Mouse (Mus musculus) lung, adult 18-20 months (tissue): Measurements from ENCODE around the gene Chtop.
A peak's percentile ranks its signal among the peaks of the same experiment; 100 is the strongest.

Experiments used
- DNase-seq, 2 experiments: peaks; one replicate each; pipeline ENCODE4 v3.0.0; 2022; ENCODE audit warnings: mixed read lengths in 2 of 2

The Chtop gene

DNA sequence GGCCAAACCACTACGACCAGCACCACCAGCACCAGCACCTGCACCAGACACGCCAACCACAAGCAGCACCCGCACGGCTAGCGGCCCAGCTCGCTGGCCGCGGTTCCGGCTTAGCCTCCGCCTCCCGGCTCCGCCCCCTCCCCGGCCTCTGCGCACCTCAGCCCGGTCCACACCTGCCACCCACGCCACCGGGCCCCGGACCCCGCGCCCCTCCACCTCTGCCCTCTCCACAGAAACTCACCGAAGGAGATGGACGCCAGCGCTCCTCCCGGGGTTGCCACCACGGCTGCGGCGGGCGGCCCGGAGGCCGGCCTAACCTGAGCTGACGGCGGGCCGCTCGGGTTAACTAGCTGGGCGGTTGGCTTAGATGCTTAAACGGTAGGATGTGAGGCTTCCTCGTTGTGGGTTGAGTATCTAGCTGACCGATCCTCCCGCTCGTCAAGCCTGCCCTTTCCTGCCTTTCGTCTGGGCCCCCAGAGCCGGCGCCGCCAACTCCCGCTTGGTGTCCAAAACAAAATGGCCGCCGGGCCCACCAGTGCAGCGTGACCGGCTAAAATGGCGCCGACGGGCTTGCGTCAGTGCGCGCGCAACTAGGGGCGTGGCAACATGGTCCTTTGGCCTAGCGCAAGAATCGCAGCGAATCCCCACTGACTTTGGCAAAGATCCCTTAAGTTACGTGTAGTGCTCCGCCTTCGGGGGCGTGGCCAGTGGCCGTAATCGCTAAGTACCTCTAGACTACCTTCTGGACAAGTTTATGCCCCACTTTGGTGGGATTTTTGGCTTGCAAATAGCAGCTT, at the start of gene Chtop:
TSS of gene Chtop (minus strand) at position 549 of the 797 bp plus-strand sequence.
- DNase-seq, result peak; percentile 99 to 100

DNA sequence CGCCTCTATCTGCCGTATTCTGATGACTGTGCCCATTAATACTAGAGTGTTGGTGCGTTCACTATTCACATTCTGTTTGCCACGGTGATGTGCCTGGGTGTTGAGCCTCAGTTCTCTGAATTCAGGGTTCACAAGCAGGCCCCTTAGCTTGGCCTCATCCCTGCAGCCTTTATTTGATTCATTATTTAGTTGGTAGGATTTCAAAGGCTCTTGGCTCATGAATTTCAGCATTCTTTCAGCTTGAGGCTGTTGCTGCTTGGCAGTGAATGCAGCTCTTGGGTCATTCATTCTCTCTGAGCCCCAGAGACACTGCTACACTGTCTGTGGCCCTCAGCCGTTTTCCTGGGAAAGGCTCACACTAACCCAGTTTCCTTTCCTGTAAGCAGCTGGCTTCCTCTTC, 46.7 kb upstream of the Chtop start:
- no peak for DNase-seq

DNA sequence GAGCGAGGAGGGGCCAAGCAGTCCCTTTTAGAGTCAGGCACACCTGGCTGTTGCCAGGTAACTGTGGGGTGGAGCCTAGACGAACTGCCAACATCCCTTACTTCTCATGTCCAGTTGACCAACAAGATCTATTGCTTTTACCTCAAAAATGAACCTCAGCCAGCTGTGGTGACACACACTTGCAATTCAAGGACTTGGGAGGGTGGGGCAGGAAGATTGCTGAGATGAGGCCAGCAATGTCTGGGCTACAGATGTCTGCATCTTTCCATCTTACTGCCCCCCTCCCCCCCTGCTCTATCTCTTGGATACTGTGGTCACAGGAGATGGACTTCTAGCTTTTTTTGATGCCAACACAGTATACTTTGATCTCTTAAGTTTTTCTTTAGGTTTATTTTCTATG, 42.9 kb upstream of the Chtop start:
- DNase-seq, result no peak

DNA sequence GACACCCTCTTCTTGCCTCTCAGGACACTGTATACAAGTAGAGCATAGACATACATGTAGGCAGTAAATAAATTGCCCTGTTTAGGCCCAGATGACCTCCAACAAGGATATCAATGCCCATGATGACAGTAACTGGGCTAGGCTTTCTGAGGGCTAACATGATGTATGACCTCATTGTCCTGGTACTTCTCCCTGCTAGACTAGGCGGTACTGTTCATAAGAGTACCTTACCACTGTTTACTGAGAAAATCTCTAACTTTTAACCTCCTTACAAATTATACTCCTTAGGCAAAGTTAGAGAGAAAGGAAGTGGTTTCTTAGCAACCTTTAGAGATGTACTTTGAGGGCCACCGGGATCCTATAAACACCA, 41.1 kb upstream of the Chtop start:
- DNase-seq, result no peak

DNA sequence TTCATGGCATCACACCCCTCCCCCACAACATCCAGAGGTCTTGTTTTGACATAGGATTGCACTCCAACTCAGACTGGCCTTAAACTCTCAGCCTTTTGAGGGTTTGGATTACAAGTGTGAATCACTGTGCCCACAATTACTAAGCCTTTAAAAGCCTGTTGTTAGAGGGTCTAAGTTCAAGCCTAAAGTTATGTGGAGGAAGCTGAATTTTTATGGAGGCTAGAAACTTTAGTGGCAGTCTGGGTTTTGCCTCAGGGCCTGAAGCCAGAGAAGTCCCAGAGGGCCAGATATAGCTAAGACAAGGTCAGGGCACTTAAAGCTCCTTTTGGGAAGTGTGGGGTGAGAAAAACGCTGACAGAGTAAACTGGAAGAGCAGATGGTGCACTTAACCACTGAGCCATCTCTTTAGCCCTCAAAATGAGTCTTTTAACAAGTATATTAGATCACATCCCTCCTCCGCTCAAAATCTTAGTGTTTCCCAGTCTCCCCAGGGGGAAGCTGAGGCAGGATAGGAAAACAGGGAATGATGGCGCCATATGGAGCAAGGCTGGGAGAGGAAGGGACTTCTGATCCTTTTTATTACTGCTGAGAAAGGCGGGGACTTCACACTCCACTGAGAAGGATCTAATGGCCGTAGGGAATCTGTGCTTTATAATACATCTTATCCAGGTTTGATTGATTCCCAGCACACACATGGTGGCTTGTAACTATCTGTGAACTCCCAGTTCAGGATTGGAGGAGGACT, 40.5 kb upstream of the Chtop start:
- DNase-seq, result no peak

DNA sequence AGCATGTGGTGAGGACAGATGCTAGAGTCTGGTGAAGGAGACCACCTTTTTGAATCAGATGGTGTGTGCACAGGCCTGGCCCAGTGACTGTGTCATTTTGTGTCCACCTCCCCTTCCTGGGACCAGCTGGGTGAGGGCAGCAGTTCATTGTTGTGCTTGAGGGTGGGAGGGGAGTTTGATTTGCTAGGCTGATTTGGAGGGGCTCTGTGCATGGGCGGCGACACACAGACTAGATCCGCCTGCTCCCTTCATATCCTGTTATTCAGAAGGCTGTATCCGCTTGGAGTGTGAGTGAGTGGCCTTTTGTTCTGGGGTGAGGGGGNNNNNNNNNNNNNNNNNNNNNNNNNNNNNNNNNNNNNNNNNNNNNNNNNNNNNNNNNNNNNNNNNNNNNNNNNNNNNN, 31.6 kb upstream of the Chtop start:
- DNase-seq, result peak; percentile 63 to 80

DNA sequence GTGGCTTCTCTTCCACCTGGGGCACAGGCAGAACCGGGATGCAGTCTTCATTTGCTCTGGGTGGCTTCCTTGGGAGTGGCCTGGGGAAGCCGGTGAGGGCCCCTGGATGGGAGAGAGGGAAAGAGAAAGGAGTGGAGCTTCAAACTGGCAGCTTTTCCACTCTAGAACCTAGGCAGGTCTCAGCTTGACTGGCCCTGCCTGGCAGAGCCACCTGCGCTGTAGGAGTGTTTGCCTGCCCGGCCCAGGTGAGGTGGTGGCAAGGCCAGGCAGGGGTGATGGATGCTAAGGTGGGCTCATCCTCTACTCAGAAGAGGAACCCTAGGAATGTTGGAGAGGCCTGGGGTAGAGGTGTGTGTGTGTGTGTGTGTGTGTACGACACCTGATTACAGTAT, 28.6 kb upstream of the Chtop start:
- no peak for DNase-seq

DNA sequence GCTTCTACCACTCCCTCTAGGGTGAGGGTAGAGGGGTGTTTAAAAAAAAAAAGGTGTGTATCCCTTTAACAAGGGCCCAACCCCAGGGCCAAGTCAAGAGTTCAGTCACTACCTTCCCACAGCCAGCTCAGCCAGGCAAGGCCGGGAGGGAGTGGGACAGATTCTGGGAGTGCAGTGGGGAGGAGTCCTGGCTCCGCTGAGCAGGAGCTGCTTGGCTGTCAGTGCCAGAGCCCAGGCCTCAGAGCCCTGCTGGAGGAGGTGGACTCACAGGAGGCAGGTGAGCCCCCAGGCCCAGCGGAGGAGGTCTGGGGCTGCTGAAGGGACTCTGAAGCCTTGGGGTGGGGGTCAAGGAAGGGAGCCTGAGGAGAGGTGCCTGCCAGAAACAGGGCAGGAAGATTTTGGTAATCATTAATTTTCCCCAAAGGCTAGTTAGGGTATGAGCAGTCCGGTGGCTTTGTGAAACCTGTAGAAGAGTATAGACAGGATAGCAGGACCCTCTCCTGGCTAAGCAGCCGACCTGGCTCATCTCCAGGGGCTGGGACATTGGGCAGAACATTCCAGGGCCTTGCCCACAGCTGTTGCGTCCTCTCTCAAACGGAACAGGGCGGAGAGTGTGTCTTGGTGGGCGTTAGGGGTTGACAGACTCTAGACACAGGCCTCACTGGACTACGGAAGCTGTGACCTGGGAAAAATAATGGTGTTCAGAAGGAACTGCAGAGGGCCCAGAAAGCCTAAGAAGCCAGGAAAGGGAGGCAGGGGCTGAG, 28.0 kb upstream of the Chtop start, which contains the start of gene S100a16:
TSS of gene S100a16 (plus strand) at position 114 of the 764 bp plus-strand sequence.
- DNase-seq, result peak; percentile 88 to 90

DNA sequence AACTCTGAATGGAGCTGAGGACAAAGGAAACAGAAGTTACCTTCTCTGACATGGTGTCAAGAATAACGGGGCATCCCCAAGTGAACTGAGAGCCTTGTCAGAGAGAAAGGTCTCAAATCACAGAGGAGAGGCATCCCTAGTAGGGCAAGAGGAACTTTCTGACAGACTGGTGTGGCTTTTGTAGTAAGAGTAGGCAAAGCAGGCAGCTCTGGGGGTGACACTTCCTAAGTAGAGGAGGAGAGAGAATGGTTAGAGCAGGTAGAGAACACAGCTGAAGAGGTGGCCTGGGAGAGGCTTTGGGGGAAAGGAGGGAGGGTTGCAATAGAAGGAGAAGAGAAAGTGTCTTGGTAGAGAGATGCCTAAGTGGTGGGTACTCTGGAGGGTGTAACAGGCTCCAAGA, 26.1 kb upstream of the Chtop start:
- no peak for DNase-seq

DNA sequence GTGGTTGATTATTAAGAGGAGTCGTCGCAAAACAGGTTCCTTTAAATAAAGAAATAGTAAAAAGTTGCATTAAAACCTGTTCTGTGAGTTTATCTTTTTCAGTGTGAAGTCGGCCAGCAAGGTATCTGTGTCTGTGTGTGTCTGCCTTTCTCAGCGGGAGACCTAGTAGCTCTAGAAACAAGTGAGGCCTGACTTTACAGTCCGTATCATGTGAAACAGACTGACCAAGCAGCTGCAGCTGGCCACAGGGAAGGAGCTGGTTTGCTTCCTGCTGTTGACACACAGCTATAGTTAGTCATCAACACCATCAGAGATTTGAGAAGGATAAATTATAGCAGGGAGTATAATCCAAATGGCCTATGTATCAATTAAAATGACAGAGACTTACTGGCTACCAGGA, 22.4 kb upstream of the Chtop start:
- DNase-seq, result no peak

DNA sequence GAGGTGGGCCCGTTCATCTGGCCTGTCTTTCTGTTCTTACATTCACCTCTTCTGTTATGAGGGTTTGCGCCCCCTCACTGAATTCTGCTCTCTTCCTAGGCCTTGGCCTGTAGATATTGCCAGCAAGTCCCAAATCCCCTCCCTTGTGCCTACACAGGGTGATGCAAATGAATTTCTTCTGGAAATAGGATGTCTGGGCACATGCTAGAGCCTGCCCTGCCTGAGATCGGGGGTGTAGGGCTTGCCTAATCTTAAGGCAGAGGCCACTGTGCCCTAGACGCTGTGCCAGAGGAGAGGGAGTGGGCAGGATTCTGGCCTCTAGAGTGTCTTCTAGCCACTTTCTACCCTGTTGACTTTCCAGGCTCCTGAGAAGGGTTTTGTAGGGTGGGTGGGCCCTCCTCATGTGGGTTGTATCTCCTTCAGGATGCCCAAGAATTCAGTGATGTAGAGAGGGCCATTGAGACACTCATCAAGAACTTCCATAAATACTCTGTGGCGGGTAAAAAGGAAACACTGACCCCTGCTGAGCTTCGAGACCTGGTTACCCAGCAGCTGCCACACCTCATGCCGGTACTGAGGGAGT, 18.1 kb upstream of the Chtop start:
- no peak for DNase-seq

DNA sequence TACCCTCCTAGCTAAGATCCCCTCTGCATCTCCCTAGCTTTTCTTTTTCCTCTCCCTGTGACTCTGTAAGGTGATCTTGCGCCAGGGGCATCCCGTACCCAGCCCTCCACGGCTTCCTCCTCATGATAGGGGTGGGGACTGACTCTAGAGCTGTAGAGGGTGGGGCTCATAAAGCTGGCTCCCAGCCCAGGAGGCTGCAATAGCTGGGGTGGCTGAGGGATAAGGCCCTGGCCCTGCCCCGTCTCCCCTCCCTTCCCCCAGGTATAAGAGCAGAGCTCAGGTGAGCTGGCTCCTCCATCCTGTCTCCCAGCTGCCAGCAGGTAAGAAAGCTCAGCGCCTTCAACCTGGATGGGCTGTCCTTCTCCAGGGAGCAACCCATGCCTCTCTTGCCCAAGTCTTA, 17.3 kb upstream of the Chtop start, which contains the start of gene S100a14:
TSS of gene S100a14 (plus strand) at position 277 of the 400 bp plus-strand sequence.
- peak; percentile 83 to 89 for DNase-seq

DNA sequence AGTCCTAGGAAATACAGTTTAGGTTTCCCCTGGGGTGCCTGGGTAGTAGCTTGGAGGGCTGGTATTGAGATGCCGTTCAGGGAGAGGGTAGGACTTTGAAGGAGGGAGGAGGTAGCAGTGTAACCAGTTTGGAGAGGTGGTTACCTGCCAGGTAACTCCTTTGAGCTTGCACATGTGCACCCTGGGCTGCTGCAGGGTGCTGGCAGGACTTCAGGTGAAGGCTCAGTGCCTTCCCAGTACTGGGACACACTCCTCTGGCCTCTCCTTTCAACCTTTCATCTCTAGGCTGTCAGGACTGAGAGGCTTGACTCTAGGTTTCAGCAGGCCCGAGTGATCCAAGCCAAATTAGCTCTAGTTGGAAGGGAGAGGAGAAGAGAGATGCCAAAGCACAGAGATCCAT, 16.8 kb upstream of the Chtop start:
- DNase-seq, result no peak

DNA sequence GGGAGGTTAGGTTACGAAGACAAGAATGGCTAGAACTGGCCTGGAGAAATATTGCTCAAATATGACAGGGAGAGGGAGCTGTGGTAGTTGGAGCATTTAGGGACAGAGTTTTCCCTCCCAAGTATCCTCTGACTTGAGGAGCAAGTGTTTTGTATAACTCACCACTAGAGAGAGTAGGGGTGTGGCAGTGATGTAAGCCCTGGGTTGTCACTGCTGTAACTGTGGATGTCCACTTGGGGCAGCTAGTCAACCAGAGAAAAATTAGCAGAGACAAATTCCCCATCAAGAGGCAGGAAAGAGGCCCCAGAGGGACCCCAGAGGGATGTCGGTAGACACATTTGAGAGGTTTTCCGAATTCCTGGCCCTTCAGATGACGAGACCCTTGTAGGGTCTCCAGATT, 16.1 kb upstream of the Chtop start:
- peak; percentile 53 to 77 for DNase-seq

DNA sequence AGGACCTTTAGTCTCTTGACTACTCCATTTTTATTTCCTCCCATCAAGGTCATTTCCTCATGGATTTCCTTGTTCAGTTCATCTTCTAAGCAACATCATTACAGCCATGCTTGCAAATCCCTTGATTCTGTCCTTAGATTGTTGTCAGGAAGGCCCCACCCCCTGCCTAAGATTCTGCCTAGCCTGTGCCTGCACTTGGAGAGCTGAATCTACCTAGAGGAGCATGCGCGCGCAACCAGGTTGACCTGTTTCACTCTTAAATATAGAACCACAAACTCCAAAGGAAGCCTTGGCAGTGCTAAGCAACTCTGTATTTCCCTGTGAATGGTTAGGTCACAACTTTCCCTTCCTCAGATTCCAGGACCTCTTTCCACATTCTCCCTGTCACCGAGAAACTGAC, 8.4 kb upstream of the Chtop start:
- DNase-seq, result no peak

DNA sequence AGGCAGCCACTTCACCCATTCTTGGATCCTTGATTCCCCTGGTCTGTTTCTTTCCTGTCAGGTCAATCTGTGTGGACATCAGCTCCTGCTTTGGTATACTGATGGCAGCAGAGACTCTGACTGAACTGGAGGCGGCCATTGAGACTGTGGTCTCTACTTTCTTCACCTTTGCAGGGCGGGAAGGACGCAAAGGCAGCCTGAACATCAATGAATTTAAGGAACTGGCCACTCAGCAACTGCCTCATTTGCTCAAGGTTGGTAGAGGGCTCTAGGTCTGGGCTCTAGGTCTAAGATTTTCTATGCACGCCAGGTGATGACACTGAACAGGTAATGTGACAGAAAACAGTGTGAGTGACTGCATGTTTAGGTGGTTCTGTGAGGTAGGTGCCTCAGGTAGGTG, 6.5 kb upstream of the Chtop start:
- no peak for DNase-seq

DNA sequence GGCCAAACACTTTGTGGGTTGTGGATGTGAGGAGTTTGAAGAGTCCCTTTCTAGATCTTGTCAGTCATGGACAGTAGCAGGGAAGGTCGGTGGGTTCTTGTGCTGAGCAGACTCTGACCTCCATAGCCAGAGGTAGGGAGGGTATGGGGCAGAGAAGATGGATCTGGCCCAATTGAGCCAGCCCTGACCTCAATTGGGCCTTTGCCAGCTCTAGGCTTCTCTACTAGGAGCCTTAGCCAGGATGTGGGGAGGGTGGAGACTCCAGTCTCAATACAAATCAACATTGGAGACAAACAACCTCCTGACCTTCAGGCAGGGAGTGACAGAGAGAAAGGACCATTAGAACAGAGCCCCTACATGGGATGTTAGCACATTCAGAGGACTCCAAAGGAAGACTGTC, 5.9 kb upstream of the Chtop start:
- DNase-seq, result peak; percentile 65 to 80

DNA sequence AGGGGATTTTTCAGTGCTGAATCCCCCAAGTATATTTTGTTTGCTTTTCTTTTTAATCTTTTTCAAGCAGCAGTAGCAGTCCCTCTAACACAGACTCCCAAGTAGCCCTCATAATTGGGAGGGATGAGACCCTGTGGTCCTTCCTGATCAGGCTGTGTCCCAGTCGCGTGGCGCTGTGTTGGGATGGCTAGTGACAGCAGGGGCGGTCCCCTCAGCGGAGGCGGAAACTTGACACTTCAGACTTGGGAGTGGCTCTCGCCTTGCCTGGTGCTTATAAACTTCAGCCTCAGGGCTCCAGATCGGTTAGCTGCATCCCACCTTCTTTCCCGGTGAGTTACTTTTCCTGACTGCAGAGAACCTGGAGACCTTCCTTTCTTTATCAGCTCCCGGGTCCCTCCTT, 5.4 kb upstream of the Chtop start:
- peak; percentile 88 to 90 for DNase-seq

DNA sequence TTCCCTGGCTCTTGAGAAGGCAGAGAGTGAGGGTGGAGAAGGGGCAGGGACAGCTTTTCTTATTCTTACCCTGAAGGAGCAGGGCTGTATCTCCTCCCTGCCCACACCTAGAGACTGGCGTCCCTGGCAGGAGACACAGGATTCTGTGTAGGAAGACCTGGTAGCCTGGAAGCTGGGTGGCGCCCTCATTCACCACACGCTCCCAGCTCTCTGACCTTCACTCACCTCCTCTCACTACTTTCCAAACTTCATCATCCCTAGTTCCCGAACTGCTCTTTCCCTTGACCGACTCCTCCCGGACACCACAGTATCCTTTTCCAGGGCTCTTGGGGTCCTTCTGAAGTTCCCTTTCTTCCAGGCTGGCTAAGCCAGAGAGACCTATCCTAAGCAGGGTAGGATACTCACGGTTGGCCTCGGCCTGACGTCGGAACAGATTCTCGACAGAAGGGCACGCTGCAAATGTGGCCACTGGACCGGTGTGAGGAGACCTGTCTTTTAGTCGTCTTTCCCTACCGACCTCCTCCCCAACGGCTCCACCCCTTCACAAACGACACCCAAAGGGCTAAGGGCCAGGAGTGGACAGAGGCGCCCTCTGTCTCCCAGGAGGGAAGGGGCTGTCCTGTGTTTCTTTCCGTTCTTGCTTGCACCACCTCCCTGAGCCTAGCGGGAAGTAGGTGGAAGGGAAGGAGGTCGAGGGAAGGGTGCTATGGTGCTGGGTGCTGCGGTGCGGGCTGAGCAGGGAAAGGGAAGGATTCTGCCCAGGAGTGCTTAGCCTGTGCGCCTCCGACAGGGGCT, 4.7 kb upstream of the Chtop start, which contains the start of the genes S100a1 and S100a13:
TSS of gene S100a1 (minus strand) at position 597 of the 795 bp plus-strand sequence.
TSS of gene S100a13 (plus strand) at position 640 of the 795 bp plus-strand sequence.
- peak; percentile 90 to 93 for DNase-seq

DNA sequence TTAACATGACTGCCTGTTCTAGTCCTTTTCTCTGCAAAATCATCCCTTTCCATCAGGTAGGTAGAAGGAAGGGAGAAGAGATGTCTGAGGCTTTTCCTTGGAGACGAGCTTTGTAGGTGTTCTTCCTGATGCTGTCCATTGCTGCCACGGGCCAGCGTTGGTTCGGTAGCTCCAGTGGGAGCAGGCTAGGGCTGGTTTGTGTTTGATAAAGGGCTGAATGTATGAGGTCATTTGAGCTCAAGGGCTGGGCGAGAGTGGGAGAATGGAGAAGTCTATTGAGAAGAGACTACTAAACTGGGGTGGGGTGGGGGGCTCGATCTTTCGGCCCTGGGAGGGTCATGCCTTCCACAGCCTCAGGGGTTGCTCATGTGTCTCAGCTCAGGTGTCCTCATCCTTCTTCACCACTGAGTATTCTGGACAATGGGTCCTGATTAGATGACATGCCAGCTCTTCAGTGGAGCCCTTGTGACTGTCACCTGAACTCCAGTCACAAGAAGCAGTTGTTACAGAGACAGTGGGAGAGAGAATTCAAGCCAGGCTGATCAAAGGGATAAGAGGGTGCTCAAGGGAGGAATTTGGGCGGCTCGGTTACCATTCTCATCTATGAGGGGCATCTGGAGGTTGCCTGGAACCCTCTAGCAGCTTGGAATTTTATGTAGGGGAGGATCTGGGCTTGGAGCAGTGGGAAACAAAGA, 3.8 kb upstream of the Chtop start:
- DNase-seq, result no peak

DNA sequence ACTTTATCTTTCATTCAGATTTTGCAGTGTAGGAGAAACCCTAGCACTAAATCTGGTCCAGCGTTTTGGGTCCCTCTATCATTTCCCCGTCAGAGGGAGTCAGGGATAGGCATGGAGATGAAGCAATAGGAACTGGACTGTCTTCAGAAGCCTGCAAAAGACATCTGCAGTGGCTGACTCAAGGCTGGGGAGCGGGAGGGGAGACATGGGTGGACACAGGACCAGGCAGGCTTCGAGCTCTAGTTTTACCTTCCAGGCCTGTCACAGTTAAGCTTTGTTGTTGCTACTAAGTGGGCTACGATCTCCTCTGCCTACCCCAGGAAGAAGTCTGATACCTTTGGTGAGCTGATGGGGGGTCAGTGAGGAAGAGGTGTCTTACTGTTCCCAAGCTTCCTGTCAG, 3.0 kb upstream of the Chtop start:
- DNase-seq, result no peak
